Mouse (Mus musculus) MEL (cell line): ENCODE data around the gene Rbm38. TPM values are rescaled to one million over a fixed set of nuclear protein-coding genes. Genes with fewer than 3 reads are reported as not detected.

Experiments used
- DNase-seq: peaks from one replicate; pipeline ENCODE4 v3.0.0; 2011; ENCODE audit warnings: low read depth, low spot score
- H3K27ac ChIP-seq: 2 replicates; pipeline ENCODE4 v1.5.1; 2012; ENCODE audit warnings: low read depth, mild to moderate bottlenecking, control low read depth, low read length, moderate library complexity; ENCODE audit not compliant: control insufficient read depth
- H3K27me3 ChIP-seq, 2 experiments: fragments of 150-350 bp in 1 of 2; sonication (generic) in 1 of 2; 2 replicates each; pipeline ENCODE4 v1.6.1; 2012; ENCODE audit warnings: low read length in 2 of 2, mild to moderate bottlenecking in 2 of 2, improper control_type of control experiment in 1 of 2, moderate library complexity in 1 of 2; ENCODE audit not compliant: insufficient read depth in 2 of 2, control insufficient read depth in 1 of 2
- H3K36me3 ChIP-seq, 2 experiments: 2 replicates each; pipeline ENCODE4 v1.6.1; 2012 to 2014; ENCODE audit warnings: low read length in 2 of 2, improper control_type of control experiment in 1 of 2, inconsistent platforms in 1 of 2, mild to moderate bottlenecking in 1 of 2; ENCODE audit not compliant: insufficient read depth in 2 of 2, control insufficient read depth in 1 of 2
- H3K4me1 ChIP-seq, 2 experiments: fragments of 150-350 bp in 1 of 2; sonication (generic) in 1 of 2; 2 replicates each; pipeline ENCODE4 v1.6.1; 2012; ENCODE audit warnings: low read length in 2 of 2, improper control_type of control experiment in 1 of 2, mild to moderate bottlenecking in 1 of 2; ENCODE audit not compliant: insufficient read depth in 2 of 2, control insufficient read depth in 1 of 2
- H3K4me3 ChIP-seq, 2 experiments: fragments of 150-350 bp in 1 of 2; sonication (generic) in 1 of 2; 2 replicates each; pipeline ENCODE4 v1.5.1; 2012; ENCODE audit warnings: low read depth in 2 of 2, low read length in 2 of 2, mild to moderate bottlenecking in 2 of 2, moderate library complexity in 2 of 2, control low read depth in 1 of 2, improper control_type of control experiment in 1 of 2; ENCODE audit not compliant: control insufficient read depth in 1 of 2, insufficient read depth in 1 of 2
- H3K79me2 ChIP-seq: 2 replicates; pipeline ENCODE4 v1.6.1; 2012; ENCODE audit warnings: mild to moderate bottlenecking, low read length, moderate library complexity; ENCODE audit not compliant: control insufficient read depth, poor library complexity, insufficient read depth
- H3K9ac ChIP-seq: 2 replicates; pipeline ENCODE4 v1.6.1; 2012; ENCODE audit warnings: low read depth, mild to moderate bottlenecking, control low read depth, low read length, moderate library complexity; ENCODE audit not compliant: control insufficient read depth, poor library complexity, severe bottlenecking
- H3K9me3 ChIP-seq: fragments of 150-350 bp; sonication (generic); replicated peaks from 2 replicates; pipeline ENCODE4 v1.6.1; 2012; ENCODE audit warnings: mild to moderate bottlenecking, low read length, improper control_type of control experiment, moderate library complexity; ENCODE audit not compliant: insufficient read depth
- CHD1 ChIP-seq: IDR thresholded peaks from 2 replicates; pipeline ENCODE4 v1.6.1; 2012; ENCODE audit warnings: low read depth, mild to moderate bottlenecking, inconsistent platforms, low read length, improper control_type of control experiment
- CTCF ChIP-seq, 3 experiments: IDR thresholded peaks in 2 of 3; conservative IDR thresholded peaks in 1 of 3; 2 replicates each; pipeline ENCODE4 v1.5.1; 2011 to 2012; ENCODE audit warnings: low read length in 3 of 3, low read depth in 2 of 3, mild to moderate bottlenecking in 2 of 3, improper control_type of control experiment in 1 of 3, inconsistent platforms in 1 of 3, mixed read lengths in 1 of 3, moderate library complexity in 1 of 3; ENCODE audit not compliant: control insufficient read depth in 1 of 3, insufficient read depth in 1 of 3, poor library complexity in 1 of 3, severe bottlenecking in 1 of 3
- E2F4 ChIP-seq: IDR thresholded peaks from 2 replicates; pipeline ENCODE4 v1.6.1; 2011; ENCODE audit warnings: low read depth, low read length, improper control_type of control experiment, borderline replicate concordance
- ELF1 ChIP-seq: IDR thresholded peaks from 2 replicates; pipeline ENCODE4 v1.6.1; 2014; ENCODE audit warnings: low read depth, mild to moderate bottlenecking, inconsistent platforms, low read length, improper control_type of control experiment, moderate library complexity
- EP300 ChIP-seq, 2 experiments: IDR thresholded peaks; 2 replicates each; pipeline ENCODE4 v1.6.1; 2011; ENCODE audit warnings: improper control_type of control experiment in 2 of 2, low read length in 2 of 2, low read depth in 1 of 2, mild to moderate bottlenecking in 1 of 2
- GABPA ChIP-seq: IDR thresholded peaks from 2 replicates; pipeline ENCODE4 v1.6.1; 2012; ENCODE audit warnings: low read depth, mild to moderate bottlenecking, inconsistent platforms, low read length, improper control_type of control experiment, moderate library complexity
- GATA1 ChIP-seq: IDR thresholded peaks from 2 replicates; pipeline ENCODE4 v1.6.1; 2011; ENCODE audit warnings: low read depth, low read length, improper control_type of control experiment
- HCFC1 ChIP-seq: IDR thresholded peaks from 2 replicates; pipeline ENCODE4 v1.6.1; 2012; ENCODE audit warnings: low read depth, mild to moderate bottlenecking, inconsistent platforms, low read length, improper control_type of control experiment, moderate library complexity
- JUND ChIP-seq: IDR thresholded peaks from 2 replicates; pipeline ENCODE4 v1.6.1; 2011; ENCODE audit warnings: low read depth, mild to moderate bottlenecking, improper control_type of control experiment, low read length
- MAFK ChIP-seq: IDR thresholded peaks from 2 replicates; pipeline ENCODE4 v1.6.1; 2011; ENCODE audit warnings: low read depth, mild to moderate bottlenecking, low read length, improper control_type of control experiment, borderline replicate concordance
- MAX ChIP-seq: IDR thresholded peaks from 2 replicates; pipeline ENCODE4 v1.6.1; 2011; ENCODE audit warnings: low read length, improper control_type of control experiment
- MAZ ChIP-seq: IDR thresholded peaks from 2 replicates; pipeline ENCODE4 v1.6.1; 2012; ENCODE audit warnings: low read depth, mild to moderate bottlenecking, inconsistent platforms, low read length, improper control_type of control experiment
- MXI1 ChIP-seq: IDR thresholded peaks from 2 replicates; pipeline ENCODE4 v1.6.1; 2011; ENCODE audit warnings: mild to moderate bottlenecking, low read depth, low read length, improper control_type of control experiment
- MYB ChIP-seq: IDR thresholded peaks from 2 replicates; pipeline ENCODE4 v1.6.1; 2011; ENCODE audit warnings: mild to moderate bottlenecking, low read depth, low read length, improper control_type of control experiment
- NELFE ChIP-seq: IDR thresholded peaks from 2 replicates; pipeline ENCODE4 v1.6.1; 2011; ENCODE audit warnings: low read depth, low read length, improper control_type of control experiment
- NRF1 ChIP-seq: IDR thresholded peaks from 2 replicates; pipeline ENCODE4 v1.6.1; 2014; ENCODE audit warnings: low read depth, mild to moderate bottlenecking, inconsistent platforms, low read length, improper control_type of control experiment, moderate library complexity; ENCODE audit not compliant: poor library complexity, insufficient read depth, severe bottlenecking
- POLR2AphosphoS5 ChIP-seq: IDR thresholded peaks from 2 replicates; pipeline ENCODE4 v1.6.1; 2012; ENCODE audit warnings: low read depth, borderline replicate concordance, mild to moderate bottlenecking, inconsistent platforms, low read length, moderate library complexity, mixed read lengths
- RAD21 ChIP-seq: IDR thresholded peaks from 2 replicates; pipeline ENCODE4 v1.6.1; 2011; ENCODE audit warnings: mild to moderate bottlenecking, low read depth, low read length, improper control_type of control experiment
- SMC3 ChIP-seq: IDR thresholded peaks from 2 replicates; pipeline ENCODE4 v1.6.1; 2011; ENCODE audit warnings: low read depth, low read length, improper control_type of control experiment
- TAL1 ChIP-seq: IDR thresholded peaks from 2 replicates; pipeline ENCODE4 v1.6.1; 2012; ENCODE audit warnings: mild to moderate bottlenecking, inconsistent platforms, low read length, moderate library complexity, mixed read lengths
- TBP ChIP-seq: IDR thresholded peaks from 2 replicates; pipeline ENCODE4 v1.8.0; 2011; ENCODE audit warnings: low read depth, low read length, improper control_type of control experiment
- UBTF ChIP-seq: IDR thresholded peaks from 2 replicates; pipeline ENCODE4 v1.6.1; 2012; ENCODE audit warnings: low read depth, mild to moderate bottlenecking, inconsistent platforms, low read length, improper control_type of control experiment, moderate library complexity, borderline replicate concordance; ENCODE audit not compliant: insufficient read depth
- USF1 ChIP-seq: IDR thresholded peaks from 2 replicates; pipeline ENCODE4 v1.6.1; 2014; ENCODE audit warnings: low read depth, mild to moderate bottlenecking, inconsistent platforms, low read length, improper control_type of control experiment, moderate library complexity
- ZC3H11A ChIP-seq: IDR thresholded peaks from 2 replicates; pipeline ENCODE4 v1.6.1; 2012; ENCODE audit warnings: low read depth, mild to moderate bottlenecking, inconsistent platforms, low read length, improper control_type of control experiment
- ZKSCAN1 ChIP-seq: IDR thresholded peaks from 2 replicates; pipeline ENCODE4 v1.6.1; 2012; ENCODE audit warnings: low read depth, mild to moderate bottlenecking, inconsistent platforms, low read length, improper control_type of control experiment, moderate library complexity
- ZMIZ1 ChIP-seq: IDR thresholded peaks from 2 replicates; pipeline ENCODE4 v1.6.1; 2012; ENCODE audit warnings: low read depth, mild to moderate bottlenecking, inconsistent platforms, low read length, improper control_type of control experiment, moderate library complexity
- ZNF384 ChIP-seq: IDR thresholded peaks from 2 replicates; pipeline ENCODE4 v1.6.1; 2012; ENCODE audit warnings: low read depth, mild to moderate bottlenecking, inconsistent platforms, low read length, improper control_type of control experiment
- polyA plus RNA-seq, 2 experiments: library from polyadenylated mRNA; stranded (reverse) in 1 of 2; unstranded in 1 of 2; fragments of >175 nt in 1 of 2; fragments of >200 nt in 1 of 2; gene quantifications; 2 replicates each; pipeline versions ENCODE4 v1.2.1 to v1.2.4; 2012; ENCODE audit warnings: low replicate concordance in 2 of 2, low read depth in 1 of 2; ENCODE audit not compliant: insufficient read length in 2 of 2, insufficient read depth in 1 of 2, missing spikeins in 1 of 2
- total RNA-seq: library from RNA; depleted of rRNA; stranded (reverse); fragments of 300-350 nt; gene quantifications from 2 replicates; pipeline ENCODE4 v1.2.3, GENCODE M21; 2012

Gene Rbm38
- total and polyA plus RNA-seq, 3 experiments: 39.0 to 207 TPM; not detected in 1

DNA sequence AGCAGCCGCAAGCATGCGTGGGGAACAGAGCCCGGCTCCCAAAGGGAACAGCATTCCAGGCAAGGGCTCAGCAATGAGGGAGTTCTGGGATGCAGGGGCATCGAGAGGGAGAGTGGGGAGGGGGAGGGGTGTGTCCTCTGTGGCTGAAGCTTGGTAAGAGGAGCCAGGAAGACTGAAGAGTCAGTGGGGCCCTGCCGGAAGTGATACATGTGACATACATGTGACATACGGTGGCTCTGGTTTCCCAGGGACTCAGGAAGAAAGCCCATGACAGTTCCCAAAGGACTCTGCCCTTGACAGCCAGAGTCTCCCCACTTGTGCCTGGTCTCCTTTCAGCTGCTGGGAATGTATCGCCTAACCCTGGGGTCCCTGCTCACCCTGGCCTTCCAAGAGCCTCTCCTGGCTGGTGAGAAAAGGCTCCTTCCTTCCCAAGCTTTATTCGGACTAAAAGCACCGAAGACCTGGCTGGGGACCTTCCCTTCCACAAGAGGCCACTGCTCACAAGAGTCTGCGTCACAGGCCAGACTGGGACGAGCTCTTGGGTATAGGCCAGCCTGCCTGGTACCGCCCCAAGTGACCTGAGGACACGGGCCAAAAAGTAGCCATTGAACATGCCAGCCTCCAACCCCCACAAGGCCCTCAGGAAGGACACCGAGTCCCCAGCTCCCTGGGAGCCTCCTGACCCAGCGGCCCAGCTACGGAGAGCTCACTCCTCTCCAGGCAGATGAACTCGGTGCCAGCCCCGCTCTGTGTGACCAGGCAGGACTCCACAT is 24.1 kb downstream of the Rbm38 start:
- peaks cover 0 to 10% of the 10 kb centered on the region in 2 experiments; a peak in 2 of 4 replicates for H3K36me3 ChIP-seq
- H3K4me1 ChIP-seq: peaks cover 3 to 14% of the 10 kb centered on the region in 2 experiments; a peak in 3 of 4 replicates
- H3K4me3 ChIP-seq: no peak overlapping the region
- DNase-seq: no peak
- no peak for TF ChIP-seq JUND
- no peak for TF ChIP-seq RAD21
- TF ChIP-seq HCFC1: no peak
- TF ChIP-seq ELF1: no peak
- TF ChIP-seq ZNF384: no peak
- no peak for TF ChIP-seq CHD1
- TF ChIP-seq E2F4: no peak
- TF ChIP-seq ZC3H11A: no peak
- no peak for TF ChIP-seq ZKSCAN1
- TF ChIP-seq NELFE: no peak
- no peak for TF ChIP-seq USF1
- no peak for TF ChIP-seq CTCF (IDR thresholded peaks at IDR 0.05 in 2 of 3, conservative IDR thresholded peaks at IDR 0.05 in 1 of 3; ENCODE audit: control insufficient read depth in 1 of 3, insufficient read depth in 1 of 3, low read depth in 2 of 3, low read length in 3 of 3, poor library complexity in 1 of 3, severe bottlenecking in 1 of 3)
- TF ChIP-seq MAFK: no peak
- no peak for TF ChIP-seq TBP
- TF ChIP-seq MXI1: no peak
- no peak for TF ChIP-seq UBTF
- TF ChIP-seq, all 39 proteins: peak for 0
- Histone ChIP-seq H3K9me3 (no peaks in the 10 kb centered on the region), H3K27ac (no peak overlapping the region), H3K79me2 (no peaks in the 10 kb centered on the region), H3K9ac (no peak overlapping the region), H3K27me3 (no peaks in the 10 kb centered on the region)

DNA sequence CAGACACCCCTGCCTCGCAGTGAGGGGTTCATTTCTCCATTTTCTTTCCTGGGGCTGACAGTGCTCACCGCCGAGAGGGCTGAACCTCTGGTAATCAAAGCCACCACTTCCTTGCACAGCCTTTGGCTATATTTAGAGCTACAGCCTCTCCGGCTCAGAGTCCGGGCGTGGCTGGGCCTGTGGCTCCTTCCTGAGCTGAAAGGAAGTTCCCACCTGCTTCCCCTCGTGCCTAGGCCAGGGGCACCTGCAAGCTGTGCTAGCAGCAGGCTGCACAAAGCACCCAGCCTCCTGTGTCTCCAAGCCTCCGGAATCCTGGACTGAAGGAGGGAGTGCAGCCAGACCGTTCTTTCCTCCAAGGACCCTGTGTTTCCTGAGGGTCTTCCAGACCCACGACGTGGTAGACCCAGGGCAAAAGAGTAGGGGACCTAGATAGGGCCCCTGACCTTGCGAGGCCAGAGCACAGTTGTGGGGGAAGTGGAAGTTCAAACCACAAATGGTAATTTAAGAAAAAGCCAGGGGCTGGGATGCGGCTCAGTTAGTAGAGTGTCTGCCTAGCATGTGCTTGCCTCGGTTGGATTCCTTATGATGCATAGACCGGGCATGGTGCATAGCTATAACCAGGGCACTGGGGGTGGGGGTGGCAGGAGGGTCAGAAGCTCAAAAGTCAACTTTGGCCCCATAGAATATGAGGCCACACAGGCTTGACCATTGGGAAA is 26.4 kb downstream of the Rbm38 start:
- peak; percentile 80 for DNase-seq
- Histone ChIP-seq H3K4me1 (peaks cover 3 to 10% of the 10 kb centered on the region in 2 experiments; a peak in 3 of 4 replicates), H3K9me3 (no peaks in the 10 kb centered on the region), H3K27ac (peak overlapping the region; percentile 75), H3K79me2 (no peaks in the 10 kb centered on the region), H3K9ac (peak overlapping the region; percentile 69), H3K27me3 (no peaks in the 10 kb centered on the region), H3K4me3 (peak overlapping the region; percentile 33; a peak in 3 of 4 replicates), H3K36me3 (peaks cover 0 to 10% of the 10 kb centered on the region in 2 experiments; a peak in 2 of 4 replicates)
- TF ChIP-seq CHD1 (no peak), HCFC1 (peak; percentile 51), GATA1 (no peak), SMC3 (no peak), CTCF (IDR thresholded peaks at IDR 0.05 in 2 of 3, conservative IDR thresholded peaks at IDR 0.05 in 1 of 3; ENCODE audit: control insufficient read depth in 1 of 3, insufficient read depth in 1 of 3, low read depth in 2 of 3, low read length in 3 of 3, poor library complexity in 1 of 3, severe bottlenecking in 1 of 3) (no peak), POLR2AphosphoS5 (no peak), NRF1 (no peak), ZC3H11A (no peak), ZMIZ1 (no peak), ZNF384 (no peak), GABPA (no peak), E2F4 (no peak), USF1 (no peak), MAZ (no peak), TAL1 (no peak), EP300 (IDR thresholded peaks at IDR 0.05; ENCODE audit: low read depth in 1 of 2, low read length in 2 of 2) (peak; percentile 45 to 51; a peak in 3 of 4 replicates), MAX (peak; percentile 73; the same call in 1 of the 2 replicates), MAFK (no peak), MYB (no peak)
